Mouse (Mus musculus) skeletal muscle tissue, adult 2 months (tissue): ENCODE measurements around the gene Glud1.
"Not testable (repeated sequence)": the region's sequence is repeated elsewhere in the genome, so short reads cannot be mapped to it uniquely, and the experiment has no call there.

Experiments
- DNase-seq: peaks from one replicate; pipeline ENCODE4 v3.0.0-alpha.2; 2012; ENCODE audit warnings: low read depth, low spot score

Gene Glud1

DNA sequence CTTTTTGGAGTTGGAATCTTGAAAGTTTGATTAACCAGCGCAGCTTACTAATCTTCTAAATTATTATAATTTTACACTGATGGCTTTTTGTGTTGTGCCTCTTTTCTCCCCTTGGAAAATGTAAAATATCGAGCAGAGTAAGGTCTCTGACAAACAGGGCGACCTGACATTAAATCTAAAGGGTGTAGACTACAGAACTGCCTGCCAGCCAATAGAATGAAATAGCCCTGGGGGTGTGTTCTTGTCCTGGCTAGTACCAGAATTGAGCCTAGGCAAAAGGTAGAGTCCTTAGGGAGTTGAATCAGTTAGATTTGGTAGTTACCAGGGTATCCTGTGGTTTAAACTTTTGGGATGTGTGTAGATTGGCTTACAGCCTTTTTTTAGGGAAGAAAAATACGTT lies 1.2 kb downstream of the Glud1 start:
- DNase-seq: no peak

DNA sequence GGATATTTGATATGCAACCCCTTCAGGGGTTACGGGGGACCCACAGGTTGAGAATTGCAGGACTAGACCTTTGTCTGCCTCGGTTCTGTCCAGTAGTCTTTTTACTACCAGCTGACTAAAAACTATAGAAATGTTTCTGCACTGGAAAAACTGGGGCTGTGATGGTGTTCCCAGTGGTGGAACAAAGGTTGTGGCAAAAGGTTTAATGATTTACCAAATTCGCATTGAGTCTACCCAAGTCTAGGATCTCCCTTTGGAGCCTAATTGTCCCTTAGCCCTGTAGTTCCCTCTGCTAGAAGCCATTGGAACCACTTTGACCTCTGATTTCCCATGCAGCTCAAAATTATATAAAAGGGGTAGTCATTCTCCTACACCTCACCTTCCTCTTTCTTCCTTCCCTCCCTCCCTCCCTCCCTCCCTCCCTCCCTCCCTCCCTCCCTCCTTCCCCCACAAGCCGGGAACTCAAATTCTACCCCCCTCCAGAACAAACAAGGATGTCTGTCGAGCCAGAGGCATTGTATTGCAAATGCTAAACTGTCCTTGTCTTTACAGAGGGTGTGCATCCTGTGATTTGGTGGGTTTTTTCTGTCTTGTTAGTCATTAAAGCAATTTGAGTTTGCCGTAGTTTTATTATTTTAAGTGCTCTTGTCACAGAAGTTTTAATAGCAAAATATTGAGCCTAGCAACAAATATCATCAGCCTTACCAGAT lies 2.0 kb downstream of the Glud1 start:
- no peak for DNase-seq

DNA sequence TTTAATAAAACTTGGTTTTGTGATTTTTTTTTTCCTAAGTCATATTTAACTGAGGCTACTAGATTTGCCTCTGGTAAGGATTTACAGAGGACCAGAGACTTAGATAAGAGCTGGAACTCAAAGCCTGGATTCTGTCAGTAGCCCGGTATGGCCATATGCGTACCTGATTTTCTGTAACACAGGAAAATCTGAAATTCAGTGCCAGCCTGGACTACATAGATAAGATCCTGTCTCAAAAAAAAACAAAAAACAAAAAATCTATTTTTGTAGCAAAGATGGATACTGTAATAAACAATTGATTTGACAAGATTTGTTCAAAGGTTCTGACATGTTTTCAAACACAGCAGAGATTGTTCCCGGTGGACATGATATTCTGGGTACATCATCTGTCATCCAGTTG lies 3.1 kb downstream of the Glud1 start:
- DNase-seq: no peak

DNA sequence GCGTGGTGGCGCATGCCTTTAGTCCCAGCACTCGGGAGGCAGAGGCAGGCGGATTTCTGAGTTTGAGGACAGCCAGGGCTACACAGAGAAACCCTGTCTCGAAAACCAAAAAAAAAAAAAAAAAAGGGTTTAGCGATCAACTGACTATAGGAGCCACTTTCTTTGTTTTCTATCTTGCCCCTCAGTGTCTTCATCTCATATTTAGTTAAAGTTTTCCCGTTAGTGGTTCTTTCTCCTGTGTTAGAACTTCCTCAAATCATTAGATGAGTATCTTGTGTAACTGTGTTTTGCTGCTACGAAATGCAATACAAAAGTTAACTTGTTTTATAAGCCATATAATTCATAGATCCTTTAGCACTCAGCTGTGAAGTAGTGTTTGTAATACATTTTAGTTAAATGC lies 3.9 kb downstream of the Glud1 start:
- DNase-seq: not testable (repeated sequence)

DNA sequence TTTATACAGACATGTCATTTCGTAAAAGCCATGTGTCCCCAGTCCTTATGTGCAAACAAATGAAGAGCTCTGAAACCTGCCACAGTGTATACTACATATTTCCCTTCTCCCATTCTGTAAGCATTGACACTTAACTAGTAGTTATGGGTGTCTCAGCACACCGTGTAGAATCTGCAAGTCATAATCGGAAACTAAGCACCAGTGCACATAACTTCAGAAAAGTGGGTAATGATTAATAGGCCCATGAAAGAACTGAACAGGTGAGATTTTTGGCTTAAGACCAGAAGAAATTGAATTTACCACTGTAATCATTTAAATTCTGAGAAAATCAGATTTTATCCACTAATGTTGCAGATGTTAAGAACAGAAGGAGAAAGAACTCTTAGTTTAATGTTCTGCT lies 4.3 kb downstream of the Glud1 start:
- DNase-seq: no peak

DNA sequence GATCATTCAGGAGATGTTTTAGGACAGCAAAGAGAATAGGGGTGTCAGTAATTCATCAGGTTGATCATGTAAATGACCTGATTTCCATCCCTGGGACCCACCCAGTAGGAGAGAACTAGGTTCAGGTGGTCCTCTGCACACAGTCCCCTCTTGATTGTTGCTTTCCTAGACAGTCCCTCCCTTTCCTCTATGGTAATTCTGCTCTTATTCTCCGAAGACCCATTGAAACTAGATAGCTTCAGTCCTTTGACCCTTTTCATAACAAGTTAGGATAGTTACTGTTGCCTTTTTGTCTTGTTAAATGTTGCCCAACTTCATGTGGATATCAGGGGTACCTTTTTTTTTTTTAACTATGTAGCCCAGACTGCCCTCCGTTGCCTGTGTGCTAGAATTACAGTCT lies 5.8 kb downstream of the Glud1 start:
- no peak for DNase-seq

DNA sequence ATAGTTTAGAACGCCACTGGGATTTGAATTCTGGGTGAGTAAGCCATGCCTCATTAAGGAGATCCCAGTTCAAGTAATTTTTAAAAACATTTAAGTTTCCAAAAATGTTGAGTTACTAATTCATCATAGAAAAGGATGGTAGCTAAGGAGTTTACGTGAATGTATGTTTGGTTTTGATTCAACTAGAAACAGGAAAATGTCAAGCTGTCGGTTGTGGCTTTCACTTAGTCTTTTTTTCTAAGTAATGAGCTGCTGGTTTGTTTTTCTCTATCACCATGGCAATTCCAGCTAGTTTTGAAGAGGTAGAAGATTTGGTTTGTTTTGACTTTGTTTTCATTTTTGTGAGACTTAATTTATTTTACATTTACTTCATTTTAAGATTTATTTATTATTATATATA lies 6.9 kb downstream of the Glud1 start:
- DNase-seq: no peak

DNA sequence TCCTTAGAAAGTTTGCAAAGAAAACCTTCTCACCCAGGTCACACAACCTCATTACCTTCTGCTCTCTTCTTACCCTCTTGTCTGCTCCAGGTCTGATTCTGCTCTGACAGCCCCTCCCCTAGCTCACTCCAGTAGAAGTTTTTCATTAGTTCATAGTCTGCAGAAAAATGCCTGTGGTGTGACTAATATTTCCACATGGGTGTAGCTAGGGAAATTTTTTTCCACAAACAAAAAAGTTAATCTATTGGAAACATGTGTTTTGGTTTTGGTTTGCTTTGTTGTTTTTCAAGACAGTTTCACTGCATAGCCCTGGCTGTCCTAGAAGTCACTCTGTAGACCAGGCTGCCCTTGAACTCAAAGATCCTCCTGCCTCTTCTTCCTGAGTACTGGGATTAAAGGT lies 7.6 kb downstream of the Glud1 start:
- DNase-seq: no peak

DNA sequence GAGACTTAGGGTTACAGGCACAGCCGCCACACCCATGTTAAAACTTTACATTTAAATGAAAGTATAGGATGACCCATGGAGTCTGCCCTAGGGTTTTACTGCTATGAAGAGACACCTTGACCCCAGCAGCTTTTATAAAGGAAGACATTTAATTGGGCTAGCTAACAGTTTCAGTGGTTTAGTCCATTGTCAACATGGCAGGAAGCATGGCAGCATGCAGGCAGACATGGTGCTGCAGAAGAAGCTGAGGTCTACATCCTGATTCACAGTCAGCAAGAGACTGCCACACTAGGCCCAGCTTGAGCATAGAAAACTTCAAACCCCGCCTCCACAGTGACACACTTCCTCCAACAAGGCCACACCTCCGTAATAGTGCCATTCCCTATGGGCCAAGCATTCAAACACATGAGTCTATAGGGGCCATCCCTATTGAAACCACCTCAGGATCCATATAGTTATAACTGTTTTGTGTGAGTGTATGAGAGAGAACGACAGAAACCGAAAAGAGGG lies 13.1 kb downstream of the Glud1 start:
- DNase-seq: no peak

DNA sequence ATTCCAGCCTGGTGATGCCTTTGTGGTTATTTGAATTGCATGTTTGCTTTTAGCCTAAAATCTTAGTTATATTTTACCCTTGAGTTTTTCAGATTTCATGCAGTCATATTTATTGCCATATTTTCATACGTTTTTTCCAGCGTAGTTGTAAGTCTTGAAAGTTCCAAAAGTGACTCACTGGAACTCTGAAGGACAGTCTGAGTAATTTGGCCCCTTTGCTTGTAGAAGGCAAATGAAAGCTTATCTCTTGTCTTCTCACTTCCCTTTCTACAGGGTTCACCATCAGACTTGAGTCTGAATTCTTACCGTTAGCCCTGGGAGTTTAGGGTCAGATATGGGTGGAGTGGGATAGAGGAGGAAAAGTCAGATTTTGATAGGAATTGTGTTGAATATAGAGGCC lies 16.1 kb downstream of the Glud1 start:
- no peak for DNase-seq

DNA sequence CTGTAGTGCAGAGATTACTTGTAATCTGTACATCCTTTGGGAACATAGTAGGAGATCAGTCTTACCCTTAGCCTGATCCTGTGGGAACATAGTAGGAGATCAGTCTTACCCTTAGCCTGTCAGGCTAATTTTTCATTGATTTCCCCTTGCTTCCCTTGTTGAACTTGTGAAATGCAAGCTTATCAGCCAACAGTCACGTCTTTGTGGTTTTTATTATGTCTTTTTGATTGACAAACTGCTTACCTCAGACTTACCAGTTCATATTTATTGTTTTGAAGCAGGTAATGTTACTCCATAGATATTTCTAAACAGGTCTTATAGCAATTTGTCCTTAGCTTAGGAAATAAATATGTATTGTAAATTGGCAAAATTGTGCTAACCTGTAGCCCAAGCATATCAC lies 17.1 kb downstream of the Glud1 start:
- no peak for DNase-seq

DNA sequence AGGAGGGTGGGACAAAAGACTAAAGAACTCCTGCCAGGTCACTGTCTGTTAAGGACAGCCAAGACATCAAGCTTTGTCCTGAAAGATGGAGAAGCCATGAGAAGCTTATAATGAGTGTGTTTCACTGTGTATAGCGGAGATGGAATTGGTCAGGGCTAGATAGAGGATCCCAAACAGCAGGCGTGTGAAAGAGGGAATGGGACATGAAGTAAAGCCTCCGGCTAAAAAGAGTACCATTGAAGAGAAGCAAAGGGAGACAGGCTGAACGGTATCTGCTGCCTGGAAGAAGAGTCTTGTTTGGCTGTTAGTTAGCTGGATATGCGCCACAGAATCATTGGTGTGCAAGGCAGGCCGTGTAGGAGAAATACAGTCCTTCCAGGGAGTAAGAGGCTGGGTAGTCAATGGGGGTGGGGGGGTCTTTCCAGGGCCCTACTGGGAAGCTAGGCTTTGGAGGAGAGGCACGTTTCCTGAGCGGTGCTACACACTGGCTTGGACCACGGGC lies 20.2 kb downstream of the Glud1 start:
- DNase-seq: no peak

DNA sequence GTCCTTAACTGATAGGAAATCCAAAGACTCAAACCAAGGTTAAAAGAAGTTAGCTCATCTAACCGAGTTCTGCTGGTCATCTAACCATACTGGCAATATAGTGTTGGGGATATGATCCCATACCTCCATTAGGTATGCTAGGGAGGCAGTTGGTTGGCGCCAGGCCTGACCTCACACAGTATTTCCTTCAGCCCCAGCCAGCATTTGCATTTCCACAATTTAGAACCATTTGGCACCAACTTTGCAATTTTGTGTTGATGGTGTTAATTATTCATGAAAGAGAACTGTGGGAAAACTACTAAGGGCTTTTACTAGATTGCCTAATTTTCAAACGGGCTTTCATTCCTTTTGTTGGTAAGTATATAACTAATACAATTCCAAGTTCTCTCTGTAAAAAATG lies 21.4 kb downstream of the Glud1 start:
- DNase-seq: no peak

DNA sequence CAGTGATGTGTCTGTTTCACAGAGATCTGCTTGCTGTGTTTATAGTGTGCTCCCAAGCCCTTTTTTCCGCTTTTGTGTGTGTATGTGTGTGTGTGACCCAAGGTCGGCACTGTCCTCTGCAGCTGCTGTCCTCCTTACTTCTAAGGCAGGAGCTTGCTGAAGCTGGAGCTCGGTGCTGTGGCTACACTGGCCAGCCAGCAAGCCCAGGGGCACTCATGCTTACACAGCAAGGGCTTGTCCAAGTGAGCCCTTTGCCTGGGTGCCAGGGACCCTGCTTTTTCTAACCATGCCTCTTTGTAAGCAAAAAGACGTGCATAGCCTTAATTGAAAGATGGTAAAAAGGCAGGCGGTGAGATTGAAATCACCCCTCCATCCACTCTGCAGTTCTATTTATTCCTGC lies 21.9 kb downstream of the Glud1 start:
- no peak for DNase-seq

DNA sequence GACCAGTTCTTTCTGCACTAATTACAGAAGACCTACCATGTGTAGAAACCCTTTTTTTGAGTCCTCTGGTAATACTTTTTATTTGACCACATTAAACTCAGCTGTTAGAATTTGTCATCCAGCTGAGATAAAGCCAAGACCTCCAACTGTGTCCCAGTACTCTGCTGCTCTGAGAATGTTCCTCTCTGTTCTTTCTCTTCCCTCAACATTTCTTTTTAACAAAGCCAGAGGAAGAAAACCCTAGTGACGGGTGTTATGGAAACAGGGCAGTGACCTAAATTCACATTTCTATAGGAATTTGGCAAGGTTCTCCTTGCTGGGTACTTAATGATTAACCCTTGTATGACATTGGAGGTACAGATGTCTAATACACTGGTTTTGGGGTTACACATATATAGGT lies 28.9 kb downstream of the Glud1 start:
- DNase-seq: no peak

DNA sequence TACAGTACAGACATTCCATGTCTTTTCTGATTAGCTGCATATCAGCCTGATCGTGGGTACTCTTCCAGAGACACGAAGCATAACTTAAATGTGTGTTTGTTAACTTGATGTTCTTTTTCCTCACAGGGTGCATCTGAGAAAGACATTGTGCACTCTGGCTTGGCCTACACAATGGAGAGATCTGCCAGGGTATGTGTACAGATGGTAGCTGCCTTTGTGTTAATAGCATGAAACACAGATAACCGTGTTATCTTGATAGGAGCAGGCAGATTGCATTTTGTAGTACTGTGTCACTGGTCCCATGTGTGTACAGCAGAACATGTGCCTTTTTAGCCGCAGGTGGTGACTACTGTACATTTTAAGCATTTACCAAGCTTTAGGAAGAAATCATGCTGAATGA lies 31.5 kb downstream of the Glud1 start:
- no peak for DNase-seq

DNA sequence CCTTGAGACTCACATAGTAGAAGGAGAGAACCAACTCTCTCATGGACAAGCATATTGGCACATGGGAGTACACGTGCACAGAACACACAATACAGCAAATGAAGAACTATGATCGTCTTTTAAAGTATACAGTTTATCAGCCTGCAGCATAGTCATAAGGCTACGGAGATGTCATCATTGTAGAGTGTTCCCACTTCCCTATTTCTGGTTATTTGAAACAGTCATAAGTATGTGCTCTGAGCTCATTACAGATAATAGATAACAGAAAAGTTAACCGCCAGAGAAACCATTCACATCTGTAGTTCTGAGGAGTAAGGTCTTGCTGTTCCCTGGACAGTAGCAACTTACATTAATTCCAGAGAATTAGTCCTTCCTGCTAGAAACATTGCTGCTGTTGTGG lies 32.6 kb downstream of the Glud1 start:
- DNase-seq: no peak

DNA sequence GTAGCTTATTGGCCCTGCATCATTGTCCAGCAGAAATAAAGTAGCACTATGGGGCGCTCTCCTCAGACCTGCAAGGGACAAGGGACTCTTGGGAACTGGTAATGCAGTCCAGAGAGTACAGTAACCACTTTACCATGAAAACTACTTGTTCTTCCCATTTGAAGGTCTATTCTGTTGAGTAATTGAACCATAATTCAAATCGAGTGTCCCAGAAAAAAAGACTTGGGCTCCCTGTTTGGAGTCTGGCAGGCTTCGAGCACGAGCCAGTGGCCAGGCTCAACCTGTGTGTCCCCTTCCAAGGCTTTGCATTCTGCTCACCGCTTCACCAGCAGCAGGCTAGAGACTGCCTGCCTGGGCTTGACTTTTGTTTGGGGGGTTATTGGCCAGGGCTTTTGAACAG lies 33.8 kb downstream of the Glud1 start:
- no peak for DNase-seq

DNA sequence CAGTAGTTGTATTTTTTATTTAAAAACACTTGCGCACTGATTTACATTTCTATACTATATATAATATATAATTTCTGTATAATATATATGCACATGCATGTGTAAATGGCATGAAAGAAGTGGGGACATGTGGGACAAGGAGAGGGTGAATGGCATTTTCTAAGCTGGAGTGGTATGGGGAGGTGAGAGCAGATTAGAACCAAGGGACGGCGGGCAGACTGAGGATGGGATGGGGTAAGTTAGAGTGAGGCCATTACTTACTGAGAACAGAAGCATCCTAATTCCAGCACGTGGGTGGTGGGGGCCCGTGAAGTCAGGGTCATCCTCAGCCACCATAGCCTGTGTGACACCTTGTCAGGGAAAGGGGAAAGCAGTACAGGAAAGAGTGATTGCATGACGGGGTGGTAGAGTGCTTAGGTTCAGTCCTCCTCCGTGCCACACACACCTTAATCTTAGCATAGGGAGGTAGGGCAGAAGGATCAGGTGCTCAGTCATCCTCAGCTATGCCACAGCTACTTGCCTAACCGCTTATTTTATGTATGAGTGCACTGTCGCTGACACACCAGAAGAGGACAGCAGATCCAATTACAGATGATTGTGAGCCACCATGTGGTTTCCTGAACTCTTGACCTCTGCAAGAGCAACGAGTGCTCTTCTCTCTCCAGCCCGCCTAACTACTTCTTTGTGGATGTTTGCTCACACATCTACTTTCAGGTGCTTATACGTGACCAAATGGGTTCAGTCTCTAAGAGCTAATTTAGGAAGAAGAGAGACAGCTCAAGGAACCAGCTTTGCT lies 35.4 kb downstream of the Glud1 start:
- no peak for DNase-seq

DNA sequence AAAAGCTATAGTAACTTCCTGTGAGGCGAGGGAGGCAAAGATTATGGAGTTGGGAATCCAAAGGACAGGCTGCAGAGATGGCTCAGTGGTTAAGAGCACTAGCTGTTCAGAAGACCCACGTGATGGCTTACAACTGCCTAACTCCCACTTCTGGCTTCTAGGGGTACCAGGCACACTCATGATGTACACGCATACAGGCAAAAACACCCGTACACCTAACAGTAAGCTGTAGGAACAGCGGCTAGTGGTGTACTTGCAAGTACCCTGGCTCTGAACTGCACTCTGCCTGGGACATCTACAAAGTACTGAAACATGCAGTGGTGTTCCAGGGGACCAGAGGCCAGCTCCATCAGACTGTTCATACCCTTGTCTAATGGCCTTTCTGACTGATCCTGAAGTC lies 36.6 kb downstream of the Glud1 start:
- no peak for DNase-seq

DNA sequence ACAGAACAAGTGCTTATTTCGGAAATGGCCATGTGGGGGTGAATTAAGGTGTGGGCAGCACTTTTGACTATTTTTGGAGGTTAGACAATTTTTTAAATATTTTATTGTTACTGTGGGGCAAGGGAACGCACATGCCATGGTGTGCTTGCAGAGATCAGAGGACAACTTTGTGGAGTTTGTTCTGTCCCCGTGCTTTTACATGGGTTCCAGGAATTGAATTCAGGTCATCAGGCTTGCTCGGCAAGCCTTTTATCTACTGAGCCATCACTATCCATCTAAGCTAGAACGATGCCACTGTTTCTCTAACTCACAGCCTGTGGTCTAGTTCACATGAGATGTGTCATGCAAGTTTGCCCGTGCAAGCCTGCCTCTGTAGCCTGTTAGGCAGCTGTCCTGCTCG lies 37.8 kb downstream of the Glud1 start:
- DNase-seq: no peak

DNA sequence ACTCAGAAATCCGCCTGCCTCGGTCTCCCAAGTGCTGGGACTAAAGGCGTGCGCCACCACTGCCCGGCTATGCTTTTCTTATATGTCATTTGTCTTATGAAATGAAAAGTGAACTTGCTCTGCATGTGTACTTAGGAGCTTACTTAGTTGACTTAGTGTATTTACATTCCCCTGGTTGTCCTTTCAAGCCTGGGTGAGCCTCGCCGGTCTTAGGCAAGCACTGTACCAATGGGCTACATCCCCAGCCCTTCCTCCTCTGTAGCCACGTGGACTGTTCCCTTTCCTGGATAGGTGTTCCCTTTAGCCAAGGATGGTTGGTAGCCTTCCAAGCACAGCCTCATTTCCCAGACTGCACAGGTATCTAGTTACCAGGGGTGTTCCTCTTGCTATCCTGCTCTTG lies 38.5 kb downstream of the Glud1 start:
- DNase-seq: no peak

DNA sequence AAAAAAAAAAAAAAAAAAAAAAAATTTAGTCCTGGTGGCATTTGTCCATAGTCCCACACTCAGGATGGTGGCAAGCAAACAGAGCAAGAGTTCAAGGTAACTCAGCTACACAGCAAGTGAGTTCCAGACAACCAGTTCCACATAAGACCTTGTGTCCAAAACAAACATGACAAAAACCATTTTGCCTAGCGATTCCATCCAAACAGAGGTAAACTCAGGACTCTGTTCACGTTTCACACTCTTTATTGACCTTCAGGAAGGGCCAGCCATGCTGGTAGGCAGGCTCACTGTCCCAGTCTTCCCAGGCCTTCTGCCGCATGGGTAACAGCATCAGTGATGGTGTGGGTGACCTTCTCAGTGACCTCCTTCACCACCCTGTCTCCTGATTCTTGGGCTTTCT lies 41.1 kb downstream of the Glud1 start:
- DNase-seq: no peak
